Mouse (Mus musculus): ENCODE results near the gene Elmo1.

Elmo1 gene

GRCm38 (mm10) chr13:20257562-20258525 lies 167.4 kb downstream of the Elmo1 start:
- no peak for DNase-seq (ENCODE audit: low spot score in 2 of 2)

GRCm38 (mm10) chr13:20263173-20263572 lies 172.8 kb downstream of the Elmo1 start:
- DNase-seq (ENCODE audit: low spot score in 2 of 2), result no peak

- DNase-seq (ENCODE audit: low spot score in 2 of 2), result no peak
Observed at GRCm38 (mm10) chr13:20270148-20270547, 179.8 kb downstream of the Elmo1 start.

DNA sequence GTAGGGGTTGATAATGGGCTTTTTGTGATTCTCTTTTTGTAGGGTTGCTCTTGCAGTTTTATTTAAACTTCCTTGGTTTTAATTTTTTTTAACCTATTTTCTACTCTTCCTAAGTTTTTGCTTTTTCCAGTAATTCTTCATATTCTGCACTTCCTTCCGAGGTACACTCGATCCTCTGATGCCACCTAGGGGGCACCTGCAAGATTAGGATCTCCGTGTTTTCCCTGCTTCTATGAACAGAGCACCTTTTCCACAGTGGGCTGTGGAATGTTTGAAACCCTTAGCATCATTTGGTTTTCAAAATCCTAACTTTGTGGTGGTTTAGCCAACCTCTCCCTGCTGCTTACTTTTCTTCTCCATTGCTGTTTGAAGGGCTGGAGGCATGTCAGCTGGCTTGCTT lies 181.4 kb downstream of the Elmo1 start:
- DNase-seq (ENCODE audit: low spot score in 2 of 2), result no peak

GRCm38 (mm10) chr13:20272562-20272961 lies 182.2 kb downstream of the Elmo1 start:
- DNase-seq (ENCODE audit: low spot score in 2 of 2), result peak in 1 of 2 experiments; percentile 4

- no peak for DNase-seq (ENCODE audit: low spot score in 2 of 2)
Observed at GRCm38 (mm10) chr13:20279889-20280288, 189.5 kb downstream of the Elmo1 start.

DNA sequence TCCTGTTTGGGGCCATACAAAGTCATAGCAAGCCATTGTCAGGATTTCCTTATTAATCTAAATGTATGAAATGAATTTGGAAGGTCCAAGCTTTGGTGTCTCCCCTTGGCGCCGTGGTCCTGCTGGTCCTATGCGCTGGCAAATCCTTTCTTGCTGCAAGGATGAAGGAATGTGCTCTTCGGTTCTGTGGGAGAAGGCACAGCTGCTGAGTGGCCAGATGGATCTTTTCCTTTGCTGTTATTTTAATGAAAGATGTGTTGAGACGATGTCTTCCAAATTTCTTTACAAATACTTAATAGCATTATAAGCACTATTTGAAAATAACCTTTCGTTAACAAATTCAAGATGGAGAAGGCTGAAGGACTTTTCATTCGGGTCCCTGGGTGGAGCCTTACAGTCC lies 193.5 kb downstream of the Elmo1 start:
- no peak for DNase-seq (ENCODE audit: low spot score in 2 of 2)

- DNase-seq (ENCODE audit: low spot score in 2 of 2), result no peak
Observed at GRCm38 (mm10) chr13:20286680-20287079, 196.3 kb downstream of the Elmo1 start.

GRCm38 (mm10) chr13:20288393-20288792 lies 198.0 kb downstream of the Elmo1 start:
- DNase-seq (ENCODE audit: low spot score in 2 of 2), result no peak

DNA sequence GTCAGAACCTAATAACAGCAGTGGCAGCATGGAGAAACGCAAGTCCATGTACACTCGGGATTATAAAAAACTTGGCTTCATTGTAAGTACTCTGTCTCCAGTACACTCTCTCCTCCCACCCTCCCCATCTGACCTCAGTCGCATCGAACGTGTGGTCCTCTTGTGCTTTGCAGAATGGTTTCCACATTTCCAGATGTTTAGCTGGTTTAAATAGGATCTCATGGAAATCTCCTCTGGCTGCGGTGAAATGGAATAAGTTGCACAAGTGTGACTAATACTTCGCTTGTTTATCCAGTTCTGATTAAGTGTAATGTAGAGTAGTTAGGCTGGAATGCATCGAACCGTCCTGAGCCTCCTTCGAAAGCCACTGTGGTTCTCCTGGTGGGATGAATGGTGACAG lies 200.0 kb downstream of the Elmo1 start:
- DNase-seq (ENCODE audit: low spot score in 2 of 2), result no peak

DNA sequence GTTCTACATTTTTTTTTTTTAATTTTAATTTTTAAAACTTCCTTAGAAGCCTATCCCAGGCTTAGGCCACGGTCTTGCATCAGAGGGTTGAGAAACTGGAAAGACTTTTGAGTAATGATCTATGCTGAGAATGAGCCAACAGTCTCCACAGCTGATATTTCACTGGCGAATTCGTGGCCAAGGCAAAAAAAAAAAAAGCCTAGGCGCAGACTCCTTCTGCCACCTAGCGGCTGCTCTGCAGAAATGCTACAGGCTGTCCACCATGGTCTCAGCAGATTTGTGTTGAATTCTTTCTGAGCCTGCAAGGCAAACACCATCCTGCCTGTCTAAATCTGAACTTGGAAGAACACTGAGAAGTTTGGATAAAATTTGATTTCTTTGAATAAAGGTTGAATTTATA lies 202.0 kb downstream of the Elmo1 start:
- peak in 1 of 2 experiments; percentile 11 for DNase-seq (ENCODE audit: low spot score in 2 of 2)

GRCm38 (mm10) chr13:20295278-20295970 lies 205.0 kb downstream of the Elmo1 start:
- no peak for DNase-seq (ENCODE audit: low spot score in 2 of 2)

DNA sequence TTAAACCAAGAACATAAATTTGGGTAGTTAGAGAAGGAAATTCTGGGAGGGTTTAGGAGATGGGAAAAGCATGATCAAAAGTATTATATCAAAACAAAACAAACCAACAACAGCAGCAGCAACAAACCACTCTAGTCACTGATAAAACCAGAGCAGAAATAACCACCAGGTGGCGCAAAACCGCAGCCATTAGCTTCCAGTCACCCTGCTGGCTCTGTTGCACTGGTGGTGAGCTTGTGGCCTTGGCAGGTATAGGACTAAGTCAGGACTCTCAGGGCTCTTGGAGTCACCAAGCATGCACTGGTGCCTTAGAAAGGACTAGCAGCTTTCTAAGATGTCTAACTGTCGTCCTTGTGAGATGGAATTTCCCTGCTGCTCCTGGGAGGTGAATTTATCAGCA lies 207.4 kb downstream of the Elmo1 start:
- DNase-seq (ENCODE audit: low spot score in 2 of 2), result peak in 1 of 2 experiments; percentile 31

GRCm38 (mm10) chr13:20299424-20299823 lies 209.0 kb downstream of the Elmo1 start:
- no peak for DNase-seq (ENCODE audit: low spot score in 2 of 2)

GRCm38 (mm10) chr13:20300052-20300564 lies 209.7 kb downstream of the Elmo1 start:
- no peak for DNase-seq (ENCODE audit: low spot score in 2 of 2)

GRCm38 (mm10) chr13:20300626-20301025 lies 210.2 kb downstream of the Elmo1 start:
- no peak for DNase-seq (ENCODE audit: low spot score in 2 of 2)

- DNase-seq (ENCODE audit: low spot score in 2 of 2), result no peak
Observed at GRCm38 (mm10) chr13:20301760-20302159, 211.4 kb downstream of the Elmo1 start.

GRCm38 (mm10) chr13:20305621-20306020 lies 215.2 kb downstream of the Elmo1 start:
- no peak for DNase-seq (ENCODE audit: low spot score in 2 of 2)

- DNase-seq (ENCODE audit: low spot score in 2 of 2), result no peak
Observed at GRCm38 (mm10) chr13:20306180-20307177, 216.1 kb downstream of the Elmo1 start.

GRCm38 (mm10) chr13:20307381-20307780 lies 217.0 kb downstream of the Elmo1 start:
- no peak for DNase-seq (ENCODE audit: low spot score in 2 of 2)

- DNase-seq (ENCODE audit: low spot score in 2 of 2), result peak; percentile 34 to 61
Observed at GRCm38 (mm10) chr13:20311612-20312011, 221.2 kb downstream of the Elmo1 start.
